Mouse (Mus musculus) forebrain, embryonic 14.5 days (tissue): Measurements from ENCODE around the gene Prdm16. TPM values are rescaled to one million over a fixed set of nuclear protein-coding genes. Genes with fewer than 3 reads are reported as not detected.
A peak's percentile ranks its signal among the peaks of the same experiment; 100 is the strongest.

Experiments
- ATAC-seq: fragments of 200-750 bp; cut with Nextera tagmentation; 2 replicates; pipeline ENCODE4 v1.8.0; 2017; ENCODE audit warnings: mild to moderate bottlenecking, moderate library complexity
- DNase-seq: peaks from one replicate; pipeline ENCODE4 v3.0.0-alpha.2; 2015; ENCODE audit warnings: low spot score
- H3K27ac ChIP-seq: fragments of 300-500 bp; sonication (generic); 2 replicates; pipeline ENCODE4 v1.5.1; 2014; ENCODE audit warnings: low read depth, mild to moderate bottlenecking, control low read depth, low read length, moderate library complexity
- H3K27me3 ChIP-seq: fragments of 300-500 bp; sonication (generic); replicated peaks from 2 replicates; pipeline ENCODE4 v1.6.1; 2014; ENCODE audit warnings: low read length, control low read depth, mixed read lengths; ENCODE audit not compliant: control insufficient read depth, insufficient read depth
- H3K36me3 ChIP-seq: fragments of 300-500 bp; sonication (generic); 2 replicates; pipeline ENCODE4 v1.6.1; 2014; ENCODE audit warnings: low read length, control low read depth; ENCODE audit not compliant: control insufficient read depth, insufficient read depth
- H3K4me1 ChIP-seq: fragments of 300-500 bp; sonication (generic); 2 replicates; pipeline ENCODE4 v1.6.1; 2014; ENCODE audit warnings: antibody characterized with exemption, low read length, control low read depth; ENCODE audit not compliant: control insufficient read depth, insufficient read depth
- H3K4me2 ChIP-seq: fragments of 300-500 bp; sonication (generic); 2 replicates; pipeline ENCODE4 v1.6.1; 2014; ENCODE audit warnings: mild to moderate bottlenecking, control low read depth, low read length
- H3K4me3 ChIP-seq: fragments of 300-500 bp; sonication (generic); 2 replicates; pipeline ENCODE4 v1.5.1; 2014; ENCODE audit warnings: low read depth, low read length, control low read depth
- H3K9ac ChIP-seq: fragments of 300-500 bp; sonication (generic); 2 replicates; pipeline ENCODE4 v1.6.1; 2014; ENCODE audit warnings: mild to moderate bottlenecking, low read length, control low read depth, moderate library complexity
- H3K9me3 ChIP-seq: fragments of 300-500 bp; sonication (generic); replicated peaks from 2 replicates; pipeline ENCODE4 v1.6.1; 2016; ENCODE audit warnings: low read length, control low read depth, mixed read lengths; ENCODE audit not compliant: control insufficient read depth
- WGBS: fragments of 180-500 bp; shearing (Covaris S2); extraction: QIAGEN DNeasy Blood & Tissue Kit; methylation state at CpG from one replicate; pipeline ENCODE4 v1.1.7; 2014; 5-methylcytosine and 5-hydroxymethylcytosine counted together
- polyA plus RNA-seq: library from polyadenylated mRNA; unstranded; fragments of >200 nt; fragmentation: Nextera tagmentation; extraction: Ambion mirVana; gene quantifications from 2 replicates; pipeline ENCODE4 v1.2.1, GENCODE M21; 2014

Prdm16 gene
- polyA plus RNA-seq, 1 experiment from 2014 or later, result 20.6 TPM

DNA sequence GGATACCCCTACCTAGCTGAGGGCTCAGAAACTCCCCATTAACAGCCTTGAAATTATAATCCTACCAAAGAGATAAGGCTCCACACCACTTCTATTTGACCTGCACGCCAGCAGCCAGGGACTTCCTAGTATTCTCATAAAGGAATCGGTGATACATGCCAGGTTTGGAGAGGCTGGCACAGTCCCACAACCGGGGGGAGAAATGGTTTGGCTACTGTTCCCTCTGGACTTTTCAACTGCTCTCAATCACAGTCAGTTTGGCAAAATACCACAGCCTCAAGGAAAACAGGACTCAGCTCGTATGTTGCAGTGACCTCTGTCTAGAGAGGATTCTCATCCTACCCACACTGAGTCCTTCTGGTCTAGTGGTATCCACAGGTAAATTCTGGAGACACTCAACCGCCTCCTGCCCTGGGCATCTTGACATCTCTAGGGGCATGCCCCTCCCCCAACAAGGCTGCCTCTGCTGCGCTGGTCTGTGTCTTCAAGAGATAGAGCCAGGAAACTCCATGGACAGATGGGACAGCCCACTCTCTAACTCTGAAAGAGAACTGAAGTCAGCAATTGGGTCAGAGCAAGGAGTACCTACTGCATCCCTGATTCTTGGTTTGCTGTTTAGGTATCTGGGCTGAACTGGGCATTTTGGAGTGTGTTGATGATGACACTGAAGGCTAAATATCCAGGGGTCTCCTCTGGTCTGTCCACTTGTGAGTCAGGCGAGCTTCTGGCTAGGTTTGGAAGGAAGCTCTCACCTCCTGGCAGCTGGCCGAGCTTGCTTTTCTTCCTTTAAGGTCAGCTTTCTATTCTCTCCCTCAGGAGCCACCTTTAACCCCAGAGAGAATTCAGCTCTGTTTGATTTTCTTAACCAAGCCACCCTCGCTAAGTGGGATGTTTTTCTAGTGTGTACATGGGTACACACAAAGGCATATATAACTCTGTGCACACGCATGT is 234.4 kb downstream of the Prdm16 start:
- WGBS, result 60% methylated on average over 10 of the region's 10 CpGs
- H3K4me2 ChIP-seq, result no peak overlapping the region
- no peak for DNase-seq
- ATAC-seq, result no peak
- H3K9ac ChIP-seq, result no peak overlapping the region
- H3K4me1 ChIP-seq, result peaks cover 3% of the 10 kb centered on the region; the same call in 1 of the 2 replicates
- no peak overlapping the region for H3K27ac ChIP-seq
- no peak overlapping the region for H3K4me3 ChIP-seq
- H3K9me3 ChIP-seq, result no peaks in the 10 kb centered on the region
- H3K36me3 ChIP-seq, result no peaks in the 10 kb centered on the region
- H3K27me3 ChIP-seq, result no peaks in the 10 kb centered on the region

DNA sequence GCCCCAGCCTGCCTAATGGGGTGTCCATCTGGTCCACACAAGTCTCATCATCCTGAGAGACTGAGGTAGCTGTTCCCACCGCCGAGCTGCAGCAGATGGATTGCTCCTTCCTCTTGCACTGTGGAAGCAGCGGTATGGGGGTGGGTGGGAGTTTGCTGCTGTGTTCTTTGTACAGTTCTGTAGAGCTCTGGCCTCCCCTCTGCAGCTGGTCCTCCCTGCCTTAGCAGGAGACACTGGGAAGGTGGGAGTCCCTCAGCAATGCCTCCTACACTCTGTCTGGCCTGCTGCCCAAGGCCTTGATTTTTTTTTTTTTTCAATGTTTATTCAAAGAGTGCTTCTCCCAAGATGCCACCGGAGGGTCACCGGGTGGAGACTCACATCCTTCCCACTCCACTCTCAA is 235.3 kb downstream of the Prdm16 start:
- ATAC-seq, result 0 out of 2 replicates have a peak, but pooled peaks have one; percentile 22
- 73% methylated on average over 5 of the region's 5 CpGs for WGBS
- Histone ChIP-seq H3K4me1 (peaks cover 7% of the 10 kb centered on the region; the same call in 1 of the 2 replicates), H3K9ac (no peak overlapping the region), H3K4me3 (no peak overlapping the region), H3K36me3 (no peaks in the 10 kb centered on the region), H3K9me3 (no peaks in the 10 kb centered on the region), H3K27ac (no peak overlapping the region), H3K4me2 (no peak overlapping the region), H3K27me3 (no peaks in the 10 kb centered on the region)
- DNase-seq, result no peak

DNA sequence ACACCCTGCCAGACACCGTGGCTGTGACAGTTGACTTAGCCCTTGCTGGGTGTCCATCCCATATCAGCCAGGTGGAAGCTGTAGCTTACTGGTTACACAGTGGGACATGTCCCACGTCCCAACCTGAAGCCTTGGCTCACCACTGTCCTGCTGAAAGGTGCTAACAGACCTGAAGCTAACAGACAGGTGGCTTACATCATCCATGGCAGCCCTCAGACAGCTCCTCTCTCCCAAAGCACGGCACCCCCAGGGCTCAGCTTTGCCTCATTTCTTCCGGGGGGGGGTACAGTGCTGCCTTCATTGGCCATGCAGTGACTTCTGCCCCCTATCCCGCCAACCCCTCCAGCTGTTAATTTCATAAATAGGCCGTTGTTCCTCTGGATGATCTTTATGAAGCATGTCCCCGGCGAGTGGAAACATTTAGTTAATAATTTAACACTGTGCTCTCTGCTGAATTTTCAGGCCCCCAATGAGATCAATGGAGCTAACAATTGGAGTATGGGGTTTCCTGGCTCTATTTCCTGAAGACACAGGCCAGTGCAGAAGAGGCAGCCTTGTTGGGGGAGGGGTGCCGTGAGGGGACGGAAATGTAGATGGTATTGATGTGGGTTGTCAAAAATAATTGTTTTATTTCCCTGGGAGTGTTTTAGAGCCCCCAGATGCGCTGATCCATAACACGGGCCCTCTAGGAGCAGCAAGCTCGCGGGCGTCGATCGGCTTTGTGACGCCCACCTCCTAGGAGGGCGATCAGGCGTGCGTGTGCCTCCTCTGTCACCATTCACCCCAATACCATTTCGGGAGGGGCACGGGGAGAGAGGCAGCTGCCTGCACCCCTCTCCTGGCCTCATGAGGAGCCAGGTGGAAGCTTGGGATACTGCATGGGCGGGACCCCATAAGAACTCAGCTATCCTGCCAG is 236.2 kb downstream of the Prdm16 start:
- no peaks in the 10 kb centered on the region for H3K9me3 ChIP-seq
- 88% methylated on average over 24 of the region's 24 CpGs for WGBS
- no peaks in the 10 kb centered on the region for H3K27me3 ChIP-seq
- ATAC-seq, result no peak
- no peak overlapping the region for H3K27ac ChIP-seq
- no peak overlapping the region for H3K4me2 ChIP-seq
- DNase-seq, result no peak
- no peaks in the 10 kb centered on the region for H3K36me3 ChIP-seq
- H3K4me3 ChIP-seq, result no peak overlapping the region
- H3K9ac ChIP-seq, result no peak overlapping the region
- peaks cover 7% of the 10 kb centered on the region; the same call in 1 of the 2 replicates for H3K4me1 ChIP-seq

DNA sequence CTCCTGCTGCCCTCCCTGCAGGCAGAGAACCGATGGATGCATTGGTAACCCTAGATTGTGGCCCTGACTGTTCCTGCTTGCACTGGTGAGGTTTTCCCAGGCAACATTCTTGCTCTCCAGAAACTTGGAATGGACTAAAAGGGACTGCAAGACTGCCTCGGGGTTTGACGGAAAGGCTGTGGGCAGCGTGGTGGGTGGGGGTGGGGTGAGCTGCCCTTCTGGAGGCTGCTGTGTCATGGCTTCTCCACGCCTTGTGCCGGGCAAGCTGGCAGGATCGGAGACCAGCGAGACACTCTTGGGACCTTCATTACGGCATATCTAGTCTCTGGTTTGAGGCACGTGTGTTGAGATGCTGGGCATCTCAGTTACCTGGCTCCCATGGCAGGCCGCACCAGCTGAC is 237.0 kb downstream of the Prdm16 start:
- 89% methylated on average over 11 of the region's 11 CpGs for WGBS
- no peak for DNase-seq
- H3K9me3 ChIP-seq, result no peaks in the 10 kb centered on the region
- no peaks in the 10 kb centered on the region for H3K27me3 ChIP-seq
- no peak overlapping the region; the same call in 1 of the 2 replicates for H3K27ac ChIP-seq
- H3K36me3 ChIP-seq, result no peaks in the 10 kb centered on the region
- no peak overlapping the region for H3K9ac ChIP-seq
- H3K4me3 ChIP-seq, result no peak overlapping the region
- no peak overlapping the region for H3K4me2 ChIP-seq
- H3K4me1 ChIP-seq, result peaks cover 7% of the 10 kb centered on the region; the same call in 1 of the 2 replicates
- no peak for ATAC-seq

DNA sequence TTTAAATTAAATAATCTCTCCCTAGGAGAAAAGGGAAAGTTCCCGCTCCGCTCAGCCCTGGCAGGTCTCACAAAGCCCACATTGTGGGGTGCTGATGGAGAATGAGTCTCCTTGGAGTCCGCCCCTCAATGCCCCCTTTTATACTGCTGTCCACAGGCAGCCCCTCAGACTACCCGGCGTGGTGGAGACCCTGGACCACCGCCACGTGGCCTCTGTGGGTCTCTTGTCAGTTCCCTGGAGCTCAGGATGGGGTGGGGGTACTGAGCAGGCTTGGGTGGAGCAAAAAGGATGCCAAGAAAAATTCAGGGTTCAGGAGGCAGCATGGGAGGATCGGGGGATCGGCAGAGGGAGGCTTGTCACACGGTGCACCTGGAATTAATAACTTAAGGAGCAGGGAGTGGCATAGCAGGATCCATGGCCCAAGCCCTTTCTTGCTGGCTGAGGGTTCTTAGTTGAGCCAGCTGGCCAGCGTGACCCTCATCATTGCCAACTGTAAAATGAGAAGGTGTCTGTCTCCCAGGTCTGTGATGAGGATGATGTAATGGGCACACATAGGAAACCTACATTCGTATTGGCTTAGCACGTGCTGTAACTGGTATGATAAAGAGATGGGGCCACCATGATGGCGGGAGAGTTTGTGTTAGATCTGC is 239.9 kb downstream of the Prdm16 start:
- peaks cover 15% of the 10 kb centered on the region for H3K4me1 ChIP-seq
- 55% methylated on average over 14 of the region's 14 CpGs for WGBS
- no peak overlapping the region; the same call in 1 of the 2 replicates for H3K27ac ChIP-seq

DNA sequence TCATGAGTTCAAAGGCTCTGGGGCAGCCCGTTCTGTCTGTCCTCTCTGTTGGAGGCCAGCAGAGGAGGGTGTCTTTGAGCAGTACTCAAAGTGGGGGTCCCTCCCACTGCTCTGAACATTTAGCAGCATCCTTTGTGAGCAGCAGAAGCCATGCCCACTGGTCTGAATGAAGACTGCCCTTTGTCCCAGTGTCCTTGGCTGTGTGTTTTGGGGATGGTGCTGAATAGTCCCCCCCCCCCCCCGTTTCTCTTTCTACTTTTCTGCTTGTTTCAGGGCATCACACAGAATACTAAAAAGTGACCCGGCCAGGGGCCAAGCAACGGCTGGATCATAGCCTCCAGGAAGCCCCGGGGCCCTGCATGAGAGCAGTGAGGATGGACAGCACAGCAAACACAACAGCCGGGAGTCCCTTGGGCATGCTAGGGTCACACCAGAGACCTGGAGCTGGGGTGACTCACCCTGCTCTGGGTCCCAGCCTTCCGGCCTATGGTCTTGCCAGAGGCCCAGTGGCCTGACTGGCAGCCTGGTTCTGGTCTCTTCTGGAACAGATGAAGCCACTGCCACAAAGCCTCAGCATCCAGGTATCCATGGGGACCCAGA is 242.4 kb downstream of the Prdm16 start:
- Histone ChIP-seq H3K9me3 (no peaks in the 10 kb centered on the region), H3K4me3 (no peak overlapping the region), H3K9ac (no peak overlapping the region), H3K4me2 (no peak overlapping the region), H3K27me3 (no peaks in the 10 kb centered on the region), H3K36me3 (no peaks in the 10 kb centered on the region), H3K27ac (no peak overlapping the region), H3K4me1 (peaks cover 22% of the 10 kb centered on the region)
- 43% methylated on average over 7 of the region's 7 CpGs for WGBS
- DNase-seq (no peak), ATAC-seq (no peak)

More for the DNA sequence above, 239.9 kb downstream of the Prdm16 start:
- no peak overlapping the region for H3K4me2 ChIP-seq
- peak; percentile 66 for ATAC-seq
- no peaks in the 10 kb centered on the region for H3K27me3 ChIP-seq
- H3K36me3 ChIP-seq, result no peaks in the 10 kb centered on the region
- H3K9ac ChIP-seq, result no peak overlapping the region
- H3K4me3 ChIP-seq, result no peak overlapping the region
- H3K9me3 ChIP-seq, result no peaks in the 10 kb centered on the region
- DNase-seq, result peak; percentile 51

DNA sequence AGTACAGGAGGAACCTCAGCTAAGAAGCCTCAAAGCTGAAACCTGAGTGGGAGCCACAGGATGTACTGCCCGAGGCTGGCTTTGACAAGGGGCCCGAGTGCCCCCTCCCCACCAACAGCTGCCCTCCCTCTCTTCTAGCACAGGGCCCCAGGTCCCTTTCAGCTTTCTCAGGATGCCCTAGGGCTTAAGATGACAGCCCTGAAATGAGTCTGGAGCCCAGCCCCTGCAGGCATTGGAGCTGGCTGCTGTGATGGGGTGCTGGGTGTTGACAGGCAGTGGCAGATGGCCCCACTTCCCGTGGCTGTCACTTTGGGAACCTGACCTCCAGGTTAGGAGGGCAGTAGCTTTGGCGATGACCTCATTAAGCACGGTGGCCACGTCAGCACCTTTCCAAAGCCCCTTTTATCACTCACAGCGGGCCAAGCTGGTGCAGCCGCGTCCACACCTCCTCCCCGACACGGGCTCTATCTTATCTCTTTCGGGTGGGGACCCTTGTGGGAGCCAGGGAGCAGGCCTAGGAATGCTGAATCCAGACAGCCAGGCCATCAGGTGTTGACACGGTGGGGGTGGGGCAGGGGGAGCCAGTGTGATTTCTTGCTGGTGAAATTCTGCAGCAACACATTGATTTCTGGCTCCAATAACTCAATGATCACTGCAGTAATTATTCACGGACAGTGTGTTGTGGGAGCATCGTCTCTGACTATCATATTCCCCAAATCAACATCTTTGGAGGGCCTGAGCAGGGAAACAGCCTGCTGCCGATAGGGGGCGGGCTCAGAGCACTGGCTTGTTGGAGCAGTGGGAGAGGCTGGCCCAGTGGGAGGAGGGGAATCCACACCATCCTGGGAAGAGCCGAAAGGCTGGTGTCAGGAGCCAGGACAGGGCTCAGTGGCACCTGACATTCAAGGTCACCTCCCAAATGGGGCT is 243.2 kb downstream of the Prdm16 start:
- H3K36me3 ChIP-seq, result no peaks in the 10 kb centered on the region
- H3K9ac ChIP-seq, result no peak overlapping the region
- 36% methylated on average over 18 of the region's 18 CpGs for WGBS
- no peak overlapping the region for H3K4me2 ChIP-seq
- H3K4me3 ChIP-seq, result no peak overlapping the region
- no peaks in the 10 kb centered on the region for H3K9me3 ChIP-seq
- no peak overlapping the region; the same call in 1 of the 2 replicates for H3K27ac ChIP-seq
- DNase-seq (peak; percentile 51), ATAC-seq (peak; percentile 38; the same call in 1 of the 2 replicates)
- peaks cover 22% of the 10 kb centered on the region for H3K4me1 ChIP-seq
- no peaks in the 10 kb centered on the region for H3K27me3 ChIP-seq
